17 mouse cellular contexts compared by ENCODE assay signal in genomic region chr7:65892264-65892828, GRCm38 (mm10). TPM values are rescaled to one million over a fixed set of nuclear protein-coding genes. Genes with fewer than 3 reads are reported as not detected.
DNase-seq lines count a peak whose midpoint lies in the region; ATAC-seq lines count a peak whose summit lies in the region.
"Had no signal": no experiment of that assay in that cellular context is flagged by ENCODE, and none has a peak within 500 bp of the region (broad histone marks: within the 10 kb centered on the region; RNA-seq: fewer than 3 reads in every experiment).

No protein-coding gene starts in this region.

- H3K4me1 ChIP-seq in heart, embryonic 13.5 days = peaks cover 24% of the 10 kb centered on the region
- H3K4me1 ChIP-seq in kidney, embryonic 16.5 days (ENCODE audit: insufficient read depth, low read length) = peaks cover 5% of the 10 kb centered on the region; the same call in 1 of the 2 replicates
- peaks cover 8% of the 10 kb centered on the region for H3K4me1 ChIP-seq in forebrain, embryonic 10.5 days

- peaks cover 72% of the 10 kb centered on the region for H3K27me3 ChIP-seq in heart, embryonic 13.5 days (replicated peaks)
- no peaks in the 10 kb centered on the region for H3K27me3 ChIP-seq in kidney, embryonic 16.5 days (ENCODE audit: insufficient read depth, low read length)
- H3K27me3 ChIP-seq in forebrain, embryonic 10.5 days (ENCODE audit: poor library complexity, severe bottlenecking) = no peaks in the 10 kb centered on the region

- H3K4me2 ChIP-seq in heart, embryonic 13.5 days = 0 out of 2 replicates have a peak overlapping the region, but pooled peaks have one; percentile 4
- no peak overlapping the region for H3K4me2 ChIP-seq in kidney, embryonic 16.5 days (replicated peaks; ENCODE audit: low read depth, low read length)

- no peak overlapping the region for H3K4me3 ChIP-seq in heart, embryonic 13.5 days
- H3K4me3 ChIP-seq in kidney, embryonic 16.5 days (ENCODE audit: low read length) = no peak overlapping the region
- H3K4me3 ChIP-seq in forebrain, embryonic 10.5 days = no peak overlapping the region

- ATAC-seq in heart, embryonic 13.5 days (ENCODE audit: extremely low read depth, insufficient number of reproducible peaks, low FRiP score, low TSS enrichment) = no peak; the same call in 1 of the 2 replicates
- ATAC-seq in kidney, embryonic 16.5 days (ENCODE audit: low FRiP score, low TSS enrichment) = peak; percentile 67

- no peak for DNase-seq in heart, adult 18-20 months
- no peak for DNase-seq in kidney, adult 9 months
- peak; percentile 20 for DNase-seq in Muller cell, postnatal 12 days (ENCODE audit: inconsistent ontology term)
- peak; percentile 58 for DNase-seq in brain, adult 2 months (ENCODE audit: low read depth, low spot score)
- DNase-seq in forebrain, embryonic 10.5 days (ENCODE audit: extremely low spot score, low spot score) = no peak
- DNase-seq in thymus, postnatal 4 days = no peak
- DNase-seq: embryo, embryonic 11 days; kidney, postnatal 14 days; liver; lung, postnatal 10 days; retina, postnatal 1 day; right cerebral cortex, postnatal 4 days; thymus, adult 2 months had no signal

- 0 out of 2 replicates have a peak overlapping the region, but pooled peaks have one; percentile 15 for H3K27ac ChIP-seq in heart, embryonic 13.5 days (replicated peaks)
- peak overlapping the region; percentile 53; the same call in 1 of the 2 replicates for H3K27ac ChIP-seq in kidney, embryonic 16.5 days (ENCODE audit: low read length)
- H3K27ac ChIP-seq in forebrain, embryonic 10.5 days = no peak overlapping the region; the same call in 1 of the 2 replicates

- H3K9ac ChIP-seq in heart, embryonic 13.5 days = 0 out of 2 replicates have a peak overlapping the region, but pooled peaks have one; percentile 28
- no peak overlapping the region for H3K9ac ChIP-seq in kidney, embryonic 16.5 days (replicated peaks; ENCODE audit: low read length)

- 42% methylated on average over 9 of the region's 9 CpGs for WGBS in heart, embryonic 13.5 days
- 45% methylated on average over 9 of the region's 9 CpGs for WGBS in kidney, embryonic 16.5 days
- 73% methylated on average over 9 of the region's 9 CpGs for WGBS in forebrain, embryonic 10.5 days

- no peaks in the 10 kb centered on the region for H3K36me3 ChIP-seq in heart, embryonic 13.5 days
- no peaks in the 10 kb centered on the region for H3K36me3 ChIP-seq in kidney, embryonic 16.5 days (ENCODE audit: insufficient read depth, low read length)
- H3K36me3 ChIP-seq in forebrain, embryonic 10.5 days (replicated peaks) = no peaks in the 10 kb centered on the region

- no peaks in the 10 kb centered on the region for H3K9me3 ChIP-seq in heart, embryonic 13.5 days
- no peaks in the 10 kb centered on the region for H3K9me3 ChIP-seq in kidney, embryonic 16.5 days (ENCODE audit: low read length)
- H3K9me3 ChIP-seq in forebrain, embryonic 10.5 days = no peaks in the 10 kb centered on the region

RNA-seq across cellular contexts. Expression of gene Pcsk6, which starts 30.8 kb away (rescaled TPM):
- polyA plus RNA-seq in heart, embryonic 13.5 days (2015; fragmentation: Nextera tagmentation; extraction: Ambion mirVana) = 1.5 and 1.7 TPM in 2 replicates
- total RNA-seq in heart, adult 18-20 months (2021) = 10 to 100 TPM; 34.8 to 36.9 TPM
- polyA plus RNA-seq in kidney, embryonic 16.5 days (2015; fragmentation: Nextera tagmentation; extraction: Ambion mirVana) = 1.9 and 2.0 TPM in 2 replicates
- polyA plus RNA-seq in forebrain, embryonic 10.5 days (2016; fragmentation: Nextera tagmentation; extraction: Ambion mirVana) = 1.2 and 1.8 TPM in 2 replicates
- total RNA-seq: megakaryocyte, adult 5-6 weeks; monocyte, adult 5-6 weeks had no signal

Comparison
In these comparisons a context has a peak if more than half of its experiments do, and no peak if none do; other contexts are left out.
1. DNase-seq: peak in Muller cell, postnatal 12 days (single experiment) and brain, adult 2 months (single experiment); none in heart, adult 18-20 months (0 of 2), kidney, adult 9 months (single experiment), forebrain, embryonic 10.5 days (single experiment) and thymus, postnatal 4 days (single experiment).